Mouse (Mus musculus): ENCODE results near the gene Plekhb2.

Plekhb2 gene

DNA sequence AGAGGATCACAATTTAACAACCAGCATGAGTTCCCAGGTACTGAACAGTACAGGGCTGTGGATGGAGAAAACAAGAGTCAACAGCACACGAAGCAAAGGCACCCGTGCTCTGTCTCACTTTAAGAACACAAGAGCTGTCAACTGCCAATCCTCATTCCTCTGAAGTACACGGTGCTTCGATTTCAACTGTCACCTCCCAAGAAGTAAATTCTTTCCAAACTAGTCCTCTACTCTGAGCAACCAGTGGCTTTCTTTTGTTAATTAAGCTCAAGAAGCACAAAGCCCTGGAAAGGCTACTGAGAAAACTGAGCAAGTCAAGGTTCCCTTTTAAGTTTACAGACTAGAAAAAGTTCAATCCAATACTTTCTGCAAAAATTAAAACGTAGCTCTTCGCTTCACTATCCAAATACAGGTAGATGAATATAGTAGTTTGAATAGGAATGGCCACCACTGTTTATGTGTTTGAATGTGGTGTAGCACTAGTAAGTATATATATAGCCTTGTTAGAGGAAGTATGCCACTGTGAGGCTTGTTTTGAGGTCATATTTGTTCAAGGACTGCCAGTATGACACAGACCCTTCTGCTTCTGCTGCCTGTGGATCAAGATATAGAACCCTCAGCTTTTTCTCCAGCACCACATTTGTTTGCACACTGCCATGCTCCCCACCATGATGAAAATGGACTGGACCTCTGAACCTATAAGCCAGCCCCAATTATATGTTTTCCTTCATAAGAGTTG lies 11.7 kb upstream of the Plekhb2 start:
- DNase-seq = no peak

DNA sequence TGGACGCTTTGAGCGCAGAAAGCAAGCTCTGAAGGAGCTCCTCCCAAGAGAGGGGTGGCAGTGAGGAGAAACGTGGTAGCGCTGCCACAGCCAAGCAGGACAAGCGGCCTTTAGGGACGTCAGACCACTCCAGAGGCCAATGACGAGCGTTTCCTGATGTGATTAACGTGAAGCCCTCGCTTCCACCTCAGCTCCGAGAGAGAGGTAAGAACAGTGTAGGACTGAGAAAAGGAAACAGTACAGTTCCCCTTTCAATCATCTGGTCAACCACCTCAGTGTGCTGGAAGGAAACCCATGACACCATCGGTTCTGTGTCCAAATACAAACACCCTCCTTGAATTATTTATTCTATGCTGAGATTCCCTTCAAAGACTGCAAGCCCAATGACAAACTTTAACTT lies 10.5 kb upstream of the Plekhb2 start:
- no peak for DNase-seq

DNA sequence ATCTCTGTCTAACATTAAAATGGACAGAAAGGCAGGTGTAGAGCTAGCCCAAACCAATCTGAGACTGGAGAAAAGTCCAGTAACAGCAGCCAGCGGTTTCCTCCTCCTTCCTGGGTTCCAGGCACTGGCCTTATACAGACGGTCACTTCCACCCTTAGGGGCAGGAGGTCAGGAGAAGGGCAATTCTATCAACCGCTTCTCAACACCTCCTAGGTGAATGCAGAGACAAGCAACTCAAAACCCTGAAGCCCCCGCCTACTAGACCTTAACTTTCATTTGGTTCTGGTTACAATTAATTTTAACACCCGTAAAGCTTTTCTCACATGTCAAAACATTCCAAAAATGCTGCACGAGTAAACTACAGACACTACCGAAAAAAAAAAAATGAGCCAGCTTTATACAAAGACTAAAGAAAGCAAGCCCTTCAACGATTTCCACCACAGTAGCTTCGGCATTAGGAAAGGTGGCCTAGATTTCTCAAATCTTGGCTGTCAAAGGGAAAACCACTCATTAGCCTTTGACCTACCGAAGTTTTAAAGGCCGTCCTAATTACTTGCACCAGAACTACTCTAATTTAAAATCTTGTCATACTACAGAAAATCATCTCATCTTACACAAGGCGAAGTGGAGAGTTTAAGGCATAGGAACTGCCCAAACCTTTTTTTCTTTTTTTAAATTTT lies 7.9 kb upstream of the Plekhb2 start:
- no peak for DNase-seq

- peak; percentile 41 for DNase-seq
These were observed 7.4 kb upstream of the Plekhb2 start for GRCm38 (mm10) chr1:34842389-34842861.

DNA sequence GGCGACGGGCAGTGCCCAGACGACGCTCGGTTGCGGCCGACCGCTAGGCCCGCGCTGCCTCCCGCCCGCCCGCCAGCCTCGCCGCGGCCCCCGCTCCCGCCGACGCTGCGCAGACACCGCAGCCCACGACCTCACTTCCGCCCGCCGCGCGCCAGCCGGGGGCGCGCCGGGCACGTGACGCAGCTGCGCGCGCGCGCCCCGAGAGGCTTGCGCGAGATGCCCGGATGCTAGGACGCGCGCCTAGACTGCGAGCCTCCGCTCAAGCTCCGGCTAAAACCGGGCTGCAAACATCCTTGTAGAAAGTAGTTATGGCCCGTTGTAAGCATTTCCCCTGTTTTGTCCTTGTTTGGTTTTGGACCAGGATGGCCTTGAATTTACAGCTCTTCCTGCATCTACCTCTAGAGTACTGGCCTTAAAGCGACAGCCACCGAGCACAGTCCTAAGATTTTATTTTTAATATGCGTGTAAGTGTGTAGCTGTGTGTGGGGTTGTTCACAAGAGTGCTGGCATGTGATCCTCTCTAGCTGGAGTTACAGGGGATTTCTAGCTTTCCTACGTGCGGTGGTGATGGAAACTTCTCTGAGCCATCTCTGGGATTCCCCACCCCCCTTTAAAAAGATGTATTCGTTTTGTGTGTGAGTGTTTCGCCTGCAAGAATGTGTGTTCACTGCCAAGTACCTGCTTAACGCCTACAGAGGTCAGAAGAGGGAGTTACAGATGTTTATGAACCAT lies 6.7 kb upstream of the Plekhb2 start, which contains the start of gene Fam168b:
TSS of gene Fam168b (minus strand) at position 179 of the 732 bp plus-strand sequence.
- peak; percentile 89 for DNase-seq

DNA sequence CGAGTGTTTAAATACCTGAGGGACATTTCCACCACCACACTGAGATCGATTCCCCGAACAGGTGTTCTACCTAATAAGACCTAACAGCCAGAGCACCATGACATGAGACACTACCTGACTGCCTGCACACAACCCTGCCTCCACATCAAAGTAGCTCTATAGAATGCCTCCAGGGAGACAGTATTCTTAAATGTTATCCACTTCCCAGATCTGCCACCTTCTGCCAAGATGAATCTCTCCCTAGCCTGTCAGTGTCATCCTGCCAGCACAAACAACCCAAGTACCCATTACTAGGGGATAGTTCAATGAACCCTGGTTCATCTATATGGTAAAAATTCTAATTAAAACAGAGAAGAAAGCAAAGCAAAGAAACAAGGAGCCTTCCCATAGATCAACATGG lies 2.7 kb upstream of the Plekhb2 start:
- DNase-seq = no peak

- no peak for DNase-seq
These were observed 764 bp downstream of the Plekhb2 start for GRCm38 (mm10) chr1:34850343-34851136.

DNA sequence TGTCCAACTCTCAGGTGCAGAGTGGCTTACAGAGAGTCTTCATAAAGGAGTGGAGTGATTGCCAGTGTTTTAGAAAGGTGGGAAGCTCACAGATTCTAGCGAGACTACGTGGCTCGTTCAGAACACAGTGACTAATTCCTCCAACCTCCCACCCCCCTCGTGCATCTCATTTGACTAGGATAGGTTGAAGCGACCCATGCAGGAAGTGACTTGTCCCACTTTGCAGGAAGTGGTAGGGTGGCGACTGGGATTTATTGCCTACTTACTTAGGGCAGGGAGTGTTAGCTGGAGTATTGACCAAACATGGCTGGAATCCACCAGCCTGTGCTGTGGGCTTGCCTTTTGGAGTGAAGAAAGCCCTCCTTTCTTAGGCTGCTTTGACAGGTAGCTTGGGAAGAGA lies 1.8 kb downstream of the Plekhb2 start:
- DNase-seq = peak; percentile 17

DNA sequence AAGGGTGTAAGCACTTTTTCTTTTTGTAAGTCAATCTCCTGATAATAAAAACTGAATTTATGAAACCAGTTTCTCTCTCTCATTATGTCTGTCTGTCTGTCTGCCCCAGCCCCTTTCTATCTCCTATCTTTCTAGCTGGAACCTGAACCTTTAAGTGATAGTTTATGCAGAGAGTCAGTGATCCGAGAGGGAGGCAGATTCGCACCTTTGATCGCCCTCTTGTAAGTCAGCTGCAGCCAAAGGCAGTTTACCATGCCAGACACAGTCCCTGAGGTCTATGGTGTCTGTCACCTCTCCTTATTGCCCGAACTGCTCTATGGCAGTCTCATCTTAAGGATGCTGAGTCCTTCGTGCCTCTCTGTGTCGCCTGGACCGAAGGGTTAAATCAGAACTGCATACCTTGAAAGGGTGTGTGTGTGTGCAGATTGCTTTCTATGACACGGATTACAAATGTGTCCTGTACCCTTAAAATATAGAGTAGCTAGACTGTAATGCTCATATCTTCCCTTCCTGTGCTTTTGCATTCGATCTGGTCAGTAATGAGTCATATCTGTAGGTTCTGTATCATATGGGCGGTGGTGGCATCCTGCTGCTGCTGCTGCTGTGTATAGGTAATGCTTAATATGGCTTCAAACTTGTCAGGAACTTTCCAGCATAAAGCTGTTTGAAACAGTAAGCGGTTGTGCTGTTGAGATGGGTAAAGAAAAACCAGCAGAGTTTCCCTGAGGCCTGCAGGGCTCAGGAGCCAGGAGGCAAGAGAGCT lies 2.5 kb downstream of the Plekhb2 start:
- no peak for DNase-seq

DNA sequence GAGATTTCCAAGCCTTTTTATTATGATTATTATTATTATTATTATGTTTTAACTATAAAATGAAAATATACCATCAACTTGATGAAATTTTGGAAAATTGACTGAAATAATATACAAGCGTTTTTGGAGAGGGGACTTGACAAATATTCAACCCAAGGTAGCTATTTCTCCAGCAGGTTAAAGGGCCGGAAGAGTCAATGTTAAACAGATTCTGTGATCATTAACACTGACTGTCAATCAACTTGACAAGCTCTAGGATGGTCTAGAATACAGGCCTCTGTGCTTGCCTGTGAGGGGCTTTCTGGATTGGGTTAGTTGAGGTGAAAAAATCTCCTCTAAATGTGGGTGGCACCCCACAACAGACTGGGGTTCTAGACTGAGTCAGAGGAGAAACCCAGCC lies 4.0 kb downstream of the Plekhb2 start:
- DNase-seq = no peak

DNA sequence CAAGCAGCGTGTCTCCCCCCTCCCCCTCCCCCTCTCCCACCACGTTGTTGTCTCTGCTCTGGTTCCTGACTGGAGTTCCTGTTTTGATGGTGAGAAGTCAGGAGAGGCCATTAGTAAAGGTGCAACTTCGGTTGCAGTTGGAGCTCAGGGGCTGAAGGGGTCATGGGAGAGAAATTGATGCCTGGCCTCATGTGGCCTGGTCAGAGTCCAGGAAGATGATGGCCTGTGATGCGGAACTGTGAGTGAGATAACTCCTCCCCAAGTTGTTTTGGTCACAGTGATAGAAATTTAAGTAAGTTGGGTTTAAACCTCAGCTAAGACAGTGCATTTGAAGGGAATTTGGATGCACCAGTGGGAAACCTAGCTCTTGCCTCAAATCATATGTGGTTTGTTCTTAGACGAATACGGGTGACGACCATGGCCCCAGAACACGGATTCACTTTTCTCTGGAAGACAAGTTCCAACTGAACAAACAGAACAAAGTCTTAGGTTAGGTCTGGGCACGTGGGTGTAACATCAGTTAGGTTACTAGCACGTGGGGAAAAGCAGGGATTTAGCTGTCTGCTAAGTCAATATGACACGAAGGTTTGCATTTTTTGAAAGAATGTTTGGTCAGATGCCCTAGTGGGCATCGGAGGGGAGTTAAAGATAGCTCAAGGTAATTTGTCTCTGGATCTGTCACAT lies 5.4 kb downstream of the Plekhb2 start:
- no peak for DNase-seq

GRCm38 (mm10) chr1:34858671-34859070 lies 8.9 kb downstream of the Plekhb2 start:
- no peak for DNase-seq

DNA sequence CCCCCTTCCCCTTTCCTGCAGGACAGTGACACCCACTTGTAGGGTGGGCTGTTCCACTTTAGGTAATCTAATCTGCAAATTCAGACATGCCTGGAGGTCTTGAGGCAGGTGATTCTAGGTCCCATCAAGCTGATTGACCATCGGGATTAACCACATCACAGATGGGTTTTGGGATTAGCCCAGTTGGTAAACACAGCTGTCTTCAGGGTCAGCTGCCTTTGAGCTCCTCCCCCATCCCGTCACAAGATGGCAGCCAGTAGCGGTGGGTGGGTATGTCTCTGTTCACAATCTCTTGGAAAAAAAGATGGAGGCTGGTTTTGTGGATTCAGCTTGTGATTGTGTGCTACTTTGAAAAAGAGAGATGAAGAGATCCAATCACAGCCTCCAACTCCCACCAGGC lies 10.0 kb downstream of the Plekhb2 start:
- no peak for DNase-seq

DNA sequence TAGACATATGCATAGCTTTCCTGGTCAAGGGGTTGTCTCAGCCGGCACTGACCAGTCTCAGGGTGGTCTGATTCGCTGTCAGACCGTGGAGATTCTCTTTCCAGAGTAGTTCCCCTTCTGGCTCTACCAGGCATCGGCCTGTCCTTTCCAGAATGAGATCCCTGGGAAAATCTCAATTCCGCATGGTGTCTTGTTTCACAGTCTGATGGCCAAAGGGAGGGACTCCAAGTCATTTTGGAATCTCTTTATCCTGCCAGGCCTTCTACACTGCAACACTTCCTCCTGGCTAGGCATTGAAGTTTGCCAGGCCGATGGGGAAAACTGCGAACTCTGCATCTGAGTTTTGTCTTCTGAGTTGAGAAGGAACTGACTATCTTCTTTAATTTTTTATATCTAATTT lies 10.4 kb downstream of the Plekhb2 start:
- DNase-seq = no peak

- no peak for DNase-seq
These were observed 13.1 kb downstream of the Plekhb2 start for GRCm38 (mm10) chr1:34862877-34863276.

DNA sequence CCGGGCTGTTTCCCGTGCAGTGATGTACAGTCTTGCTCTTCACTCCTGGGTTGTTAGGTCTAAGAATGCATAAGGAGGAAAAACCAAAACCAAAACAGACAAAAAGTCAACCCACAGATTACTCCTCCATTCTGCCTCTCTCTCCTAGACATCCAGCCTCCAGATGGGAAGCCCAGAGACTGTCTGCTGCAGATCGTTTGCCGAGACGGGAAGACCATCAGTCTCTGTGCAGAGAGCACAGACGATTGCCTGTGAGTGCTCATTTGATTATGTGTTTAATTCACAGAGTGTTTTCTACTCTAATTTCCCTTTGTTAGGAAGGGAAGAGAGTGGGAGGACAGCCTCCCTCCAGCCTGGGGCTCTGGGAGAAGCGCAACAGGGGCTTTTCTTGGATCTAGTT lies 13.5 kb downstream of the Plekhb2 start:
- no peak for DNase-seq

- no peak for DNase-seq
These were observed 14.5 kb downstream of the Plekhb2 start for GRCm38 (mm10) chr1:34864243-34864642.

DNA sequence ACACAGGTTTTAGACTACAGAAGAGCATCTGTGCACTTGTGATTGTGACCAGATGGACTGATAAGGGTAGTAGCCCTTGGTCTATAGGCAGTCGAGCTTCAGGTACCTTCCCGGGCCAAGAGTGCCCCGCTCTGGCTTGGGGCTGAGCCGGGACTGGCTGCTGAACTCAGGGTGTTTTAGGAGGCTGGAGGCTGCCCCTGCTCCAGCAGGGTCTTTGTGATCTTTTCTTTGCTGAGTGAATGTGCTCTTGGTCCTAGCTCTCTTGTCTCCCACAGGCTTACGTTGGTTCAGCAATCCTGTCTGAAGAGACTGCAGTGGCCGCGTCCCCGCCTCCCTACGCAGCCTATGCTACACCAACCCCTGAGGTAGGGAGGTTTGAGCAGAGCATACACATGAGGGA lies 16.1 kb downstream of the Plekhb2 start:
- DNase-seq = no peak

- DNase-seq = peak; percentile 81
These were observed 17.2 kb downstream of the Plekhb2 start for GRCm38 (mm10) chr1:34866815-34867573.

GRCm38 (mm10) chr1:34867574-34867955 lies 17.8 kb downstream of the Plekhb2 start:
- DNase-seq = no peak

DNA sequence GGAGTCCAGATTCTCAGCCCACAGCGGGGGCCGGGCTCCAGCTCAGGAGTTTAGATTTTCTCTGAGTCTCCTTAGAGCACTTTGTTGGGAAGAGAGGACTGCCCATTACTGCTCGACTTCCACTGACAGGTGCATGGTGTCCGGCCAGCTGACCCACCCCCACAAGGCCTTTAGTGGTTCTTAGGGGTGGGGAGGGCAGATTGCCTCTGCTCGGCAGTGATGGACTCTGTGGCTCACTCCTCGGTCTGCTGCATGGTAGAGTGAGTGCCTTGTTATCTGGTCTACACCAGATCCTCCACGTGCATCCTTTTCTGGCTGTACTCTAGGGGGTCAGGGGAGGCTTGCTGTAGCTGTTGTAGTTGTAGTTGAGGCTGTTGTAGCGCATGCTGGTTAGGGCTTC lies 18.6 kb downstream of the Plekhb2 start:
- DNase-seq = no peak
